ENCODE assay signal across 8 mouse cellular contexts in genomic region chr1:75208967-75209678, GRCm38 (mm10). TPM values are rescaled to one million over a fixed set of nuclear protein-coding genes. Genes with fewer than 3 reads are reported as not detected.
DNase-seq lines count a peak whose midpoint lies in the region; ATAC-seq and TF ChIP-seq lines count a peak whose summit lies in the region.

No protein-coding gene starts in this region.

- WGBS in forebrain, embryonic 10.5 days = 14% methylated on average over 34 of the region's 34 CpGs
- WGBS in hindbrain, embryonic 14.5 days = 14% methylated on average over 34 of the region's 34 CpGs
- WGBS in liver, adult 2 months = 30% methylated on average over 34 of the region's 34 CpGs
- WGBS in midbrain, embryonic 15.5 days = 14% methylated on average over 34 of the region's 34 CpGs

- peaks cover 14% of the 10 kb centered on the region; the same call in 1 of the 2 replicates for H3K27me3 ChIP-seq in forebrain, embryonic 10.5 days (ENCODE audit: poor library complexity, severe bottlenecking)
- H3K27me3 ChIP-seq in hindbrain, embryonic 14.5 days (ENCODE audit: control insufficient read depth, insufficient read depth, low read length) = no peaks in the 10 kb centered on the region
- no peaks in the 10 kb centered on the region for H3K27me3 ChIP-seq in liver, adult 2 months (ENCODE audit: control insufficient read depth, insufficient read depth, low read length)
- H3K27me3 ChIP-seq in midbrain, embryonic 15.5 days (replicated peaks) = no peaks in the 10 kb centered on the region

- peak; percentile 19 for DNase-seq in CD4-positive helper T cell, adult 2 months (ENCODE audit: low read depth, low spot score)
- DNase-seq in ZHBTc4 (ENCODE audit: low read depth, low spot score) = peak; percentile 71
- DNase-seq in forebrain, embryonic 10.5 days (ENCODE audit: extremely low spot score, low spot score) = peak; percentile 26
- no peak for DNase-seq in hindbrain, embryonic 14.5 days (ENCODE audit: low spot score)
- DNase-seq in liver, adult 2 months (ENCODE audit: extremely low read depth, low read depth, low spot score) = no peak
- DNase-seq in left cerebral cortex, postnatal 36 days (ENCODE audit: low spot score in 2 of 2) = no peak
- DNase-seq in cerebellum, postnatal 25 days = no peak

- H3K4me1 ChIP-seq in forebrain, embryonic 10.5 days = peaks cover 44% of the 10 kb centered on the region
- peaks cover 28% of the 10 kb centered on the region for H3K4me1 ChIP-seq in hindbrain, embryonic 14.5 days (replicated peaks; ENCODE audit: control insufficient read depth, insufficient read depth, low read length)
- H3K4me1 ChIP-seq in liver, adult 2 months (ENCODE audit: control insufficient read depth, insufficient read depth, low read length) = peaks cover 23% of the 10 kb centered on the region
- H3K4me1 ChIP-seq in midbrain, embryonic 15.5 days = peaks cover 38% of the 10 kb centered on the region

- H3K4me3 ChIP-seq in forebrain, embryonic 10.5 days = peak overlapping the region; percentile 97
- peak overlapping the region; percentile 25 for H3K4me3 ChIP-seq in hindbrain, embryonic 14.5 days (replicated peaks; ENCODE audit: low read length)
- H3K4me3 ChIP-seq in liver, adult 2 months (ENCODE audit: insufficient read depth, low read depth, low read length) = peak overlapping the region; percentile 44
- H3K4me3 ChIP-seq in midbrain, embryonic 15.5 days = peak overlapping the region; percentile 20

- H3K4me2 ChIP-seq in hindbrain, embryonic 14.5 days (replicated peaks) = peak overlapping the region; percentile 93
- peak overlapping the region; percentile 82 for H3K4me2 ChIP-seq in midbrain, embryonic 15.5 days

- H3K9me3 ChIP-seq in forebrain, embryonic 10.5 days = no peaks in the 10 kb centered on the region
- no peaks in the 10 kb centered on the region for H3K9me3 ChIP-seq in hindbrain, embryonic 14.5 days (ENCODE audit: control insufficient read depth, low read length)
- no peaks in the 10 kb centered on the region for H3K9me3 ChIP-seq in midbrain, embryonic 15.5 days

- peaks cover 25% of the 10 kb centered on the region for H3K36me3 ChIP-seq in forebrain, embryonic 10.5 days (replicated peaks)
- H3K36me3 ChIP-seq in hindbrain, embryonic 14.5 days (replicated peaks; ENCODE audit: control insufficient read depth, insufficient read depth) = peaks cover 22% of the 10 kb centered on the region
- peaks cover 6% of the 10 kb centered on the region; the same call in 1 of the 2 replicates for H3K36me3 ChIP-seq in liver, adult 2 months (ENCODE audit: control insufficient read depth, insufficient read depth, low read length)
- H3K36me3 ChIP-seq in midbrain, embryonic 15.5 days (replicated peaks) = 0 out of 2 replicates have a peak, but pooled peaks cover 11% of the 10 kb centered on the region

- TF ChIP-seq CTCF in liver, adult 2 months (IDR thresholded peaks at IDR 0.05; ENCODE audit: low read depth, low read length) = no peak

- no peak for ATAC-seq in hindbrain, embryonic 14.5 days (ENCODE audit: low FRiP score)
- ATAC-seq in midbrain, embryonic 15.5 days (replicated peaks) = no peak

- TF ChIP-seq POLR2A in liver, adult 2 months (IDR thresholded peaks at IDR 0.05; ENCODE audit: extremely low read depth, insufficient read depth, low read length) = no peak

- intact Hi-C loops in left cerebral cortex, postnatal 36 days (cut with DNase I) = no loop called here

- H3K9ac ChIP-seq in hindbrain, embryonic 14.5 days = peak overlapping the region; percentile 52
- peak overlapping the region; percentile 69 for H3K9ac ChIP-seq in liver, adult 2 months (ENCODE audit: low read depth, low read length)
- peak overlapping the region; percentile 35 for H3K9ac ChIP-seq in midbrain, embryonic 15.5 days

- peak overlapping the region; percentile 67 for H3K27ac ChIP-seq in forebrain, embryonic 10.5 days
- no peak overlapping the region for H3K27ac ChIP-seq in hindbrain, embryonic 14.5 days
- no peak overlapping the region for H3K27ac ChIP-seq in liver, adult 2 months (replicated peaks; ENCODE audit: insufficient read depth, low read depth, low read length)
- no peak overlapping the region for H3K27ac ChIP-seq in midbrain, embryonic 15.5 days

- peaks cover 8% of the 10 kb centered on the region; the same call in 1 of the 2 replicates for H3K79me2 ChIP-seq in liver, adult 2 months (ENCODE audit: control insufficient read depth, insufficient read depth, low read length)

RNA-seq across cellular contexts. Expression of gene Glb1l, which starts 1.5 kb away (rescaled TPM):
- 14.4 and 15.3 TPM in 2 replicates for polyA plus RNA-seq in forebrain, embryonic 10.5 days (2016; fragmentation: Nextera tagmentation; extraction: Ambion mirVana)
- 15.8 and 19.5 TPM in 2 replicates for polyA plus RNA-seq in hindbrain, embryonic 14.5 days (2014; fragmentation: Nextera tagmentation; extraction: Ambion mirVana)
- 3.7 and 4.8 TPM in 2 replicates for total RNA-seq in liver, adult 2 months (2014; rRNA removed)
- 2.1 and 2.5 TPM in 2 replicates for polyA plus RNA-seq in liver, adult 2 months (2012; rRNA removed)
- polyA plus RNA-seq in midbrain, embryonic 15.5 days (2015; fragmentation: Nextera tagmentation; extraction: Ambion mirVana) = 21.8 and 24.0 TPM in 2 replicates
- total RNA-seq in left cerebral cortex, postnatal 36 days (2021) = 10 to 100 TPM; 10.4 to 15.8 TPM

RNA-seq across cellular contexts. Expression of gene Stk16, which starts 1.5 kb away (rescaled TPM):
- 151 and 153 TPM in 2 replicates for polyA plus RNA-seq in forebrain, embryonic 10.5 days (2016; fragmentation: Nextera tagmentation; extraction: Ambion mirVana)
- 121 and 128 TPM in 2 replicates for polyA plus RNA-seq in hindbrain, embryonic 14.5 days (2014; fragmentation: Nextera tagmentation; extraction: Ambion mirVana)
- total RNA-seq in liver, adult 2 months (2014; rRNA removed) = 57.3 and 63.5 TPM in 2 replicates
- polyA plus RNA-seq in liver, adult 2 months (2012; rRNA removed) = 190 and 221 TPM in 2 replicates
- 156 and 169 TPM in 2 replicates for polyA plus RNA-seq in midbrain, embryonic 15.5 days (2015; fragmentation: Nextera tagmentation; extraction: Ambion mirVana)
- total RNA-seq in left cerebral cortex, postnatal 36 days (2021) = 10 to 100 TPM; 80.3 to 85.9 TPM

RNA-seq across cellular contexts. Expression of gene Tuba4a, which starts 10.5 kb away (rescaled TPM):
- polyA plus RNA-seq in forebrain, embryonic 10.5 days (2016; fragmentation: Nextera tagmentation; extraction: Ambion mirVana) = 11.0 and 13.7 TPM in 2 replicates
- polyA plus RNA-seq in hindbrain, embryonic 14.5 days (2014; fragmentation: Nextera tagmentation; extraction: Ambion mirVana) = 13.8 and 20.8 TPM in 2 replicates
- total RNA-seq in liver, adult 2 months (2014; rRNA removed) = 80.9 and 117 TPM in 2 replicates
- 242 and 267 TPM in 2 replicates for polyA plus RNA-seq in liver, adult 2 months (2012; rRNA removed)
- polyA plus RNA-seq in midbrain, embryonic 15.5 days (2015; fragmentation: Nextera tagmentation; extraction: Ambion mirVana) = 7.9 and 12.7 TPM in 2 replicates
- 100 to 1,000 TPM; 579 to 672 TPM for total RNA-seq in left cerebral cortex, postnatal 36 days (2021)

RNA-seq across cellular contexts. Expression of gene Atg9a, which starts 17.1 kb away (rescaled TPM):
- polyA plus RNA-seq in forebrain, embryonic 10.5 days (2016; fragmentation: Nextera tagmentation; extraction: Ambion mirVana) = 17.4 and 19.2 TPM in 2 replicates
- polyA plus RNA-seq in hindbrain, embryonic 14.5 days (2014; fragmentation: Nextera tagmentation; extraction: Ambion mirVana) = 53.6 and 59.5 TPM in 2 replicates
- total RNA-seq in liver, adult 2 months (2014; rRNA removed) = 23.5 and 35.8 TPM in 2 replicates
- 75.0 and 75.4 TPM in 2 replicates for polyA plus RNA-seq in liver, adult 2 months (2012; rRNA removed)
- 59.2 and 63.3 TPM in 2 replicates for polyA plus RNA-seq in midbrain, embryonic 15.5 days (2015; fragmentation: Nextera tagmentation; extraction: Ambion mirVana)
- 100 to 1,000 TPM; 138 to 146 TPM for total RNA-seq in left cerebral cortex, postnatal 36 days (2021)

RNA-seq across cellular contexts. Expression of gene Ankzf1, which starts 17.2 kb away (rescaled TPM):
- polyA plus RNA-seq in forebrain, embryonic 10.5 days (2016; fragmentation: Nextera tagmentation; extraction: Ambion mirVana) = 20.9 and 24.1 TPM in 2 replicates
- 16.7 and 18.4 TPM in 2 replicates for polyA plus RNA-seq in hindbrain, embryonic 14.5 days (2014; fragmentation: Nextera tagmentation; extraction: Ambion mirVana)
- 17.7 and 19.5 TPM in 2 replicates for total RNA-seq in liver, adult 2 months (2014; rRNA removed)
- 12.5 and 16.6 TPM in 2 replicates for polyA plus RNA-seq in liver, adult 2 months (2012; rRNA removed)
- 27.6 and 27.7 TPM in 2 replicates for polyA plus RNA-seq in midbrain, embryonic 15.5 days (2015; fragmentation: Nextera tagmentation; extraction: Ambion mirVana)
- 10 to 100 TPM; 21.6 to 31.7 TPM for total RNA-seq in left cerebral cortex, postnatal 36 days (2021)

Comparison
In these comparisons a context has a peak if more than half of its experiments do, and no peak if none do; other contexts are left out.
1. DNase-seq: peak in CD4-positive helper T cell, adult 2 months (single experiment), ZHBTc4 (single experiment) and forebrain, embryonic 10.5 days (single experiment); none in hindbrain, embryonic 14.5 days (single experiment), liver, adult 2 months (single experiment), left cerebral cortex, postnatal 36 days (0 of 2) and cerebellum, postnatal 25 days (0 of 2).
2. H3K4me3 ChIP-seq: peak in every context shown above with its lines; median percentile 97 in forebrain, embryonic 10.5 days; 44 in liver, adult 2 months; 25 in hindbrain, embryonic 14.5 days; 20 in midbrain, embryonic 15.5 days.
3. RNA of gene Tuba4a, which starts 10.5 kb away (polyA plus RNA-seq): 242 to 267 TPM in liver, adult 2 months; 13.8 to 20.8 TPM in hindbrain, embryonic 14.5 days, 11.0 to 13.7 TPM in forebrain, embryonic 10.5 days and 7.9 to 12.7 TPM in midbrain, embryonic 15.5 days; every median in the first group is over 10 times any median in the second.
4. Peak in every context shown above with its lines, with median percentiles within 50 percentile points of each other: H3K9ac ChIP-seq.